Mouse (Mus musculus): Measurements from ENCODE around the gene Myh9. TPM values are rescaled to one million over a fixed set of nuclear protein-coding genes. Genes with fewer than 3 reads are reported as not detected.

Gene Myh9
- total RNA-seq, 4 experiments from 2014 or later, result 72.5 to 127 (median 97.2) TPM

GRCm38 (mm10) chr15:77790656-77791405 lies 51.1 kb downstream of the Myh9 start:
- no peak for DNase-seq (ENCODE audit: low spot score)

DNA sequence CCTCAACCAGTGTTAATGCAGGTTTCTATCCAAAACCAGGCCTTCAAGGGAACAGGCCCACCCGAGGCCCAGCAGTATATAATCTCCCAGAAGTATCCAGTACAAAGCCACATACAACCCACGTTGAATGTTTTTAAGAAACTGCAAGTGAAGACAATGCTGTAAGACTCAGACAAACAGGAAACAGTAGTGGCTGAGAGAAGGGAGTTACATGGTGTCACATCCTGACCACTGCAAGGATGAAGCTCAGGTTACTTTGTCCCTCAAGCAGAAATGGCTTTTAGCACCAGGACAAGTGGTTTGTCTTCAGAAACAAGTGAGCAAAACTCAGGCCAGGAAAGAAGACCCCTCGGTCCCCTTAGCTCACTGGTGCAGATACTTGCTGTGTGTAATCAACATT lies 52.8 kb downstream of the Myh9 start:
- DNase-seq (ENCODE audit: low spot score), result no peak

DNA sequence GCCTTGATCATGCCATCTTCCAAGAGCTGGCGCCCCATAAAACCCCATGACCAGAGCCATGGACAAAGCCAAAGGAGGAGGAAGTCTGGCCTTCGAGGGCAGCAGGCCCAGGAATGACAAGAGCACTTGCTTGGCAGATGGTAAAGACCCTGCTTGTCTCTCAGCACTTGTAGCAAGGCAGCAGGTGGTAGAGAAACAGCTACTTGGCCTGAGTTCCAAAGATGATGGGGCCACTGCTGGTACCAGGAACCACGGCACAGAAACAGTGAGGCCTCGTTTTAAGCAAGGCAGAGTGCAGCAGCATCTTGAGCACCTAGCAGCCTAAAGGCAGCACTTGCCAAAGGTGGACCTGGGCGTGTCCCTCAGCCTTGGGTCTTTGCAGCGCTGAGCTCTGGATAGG lies 53.6 kb downstream of the Myh9 start:
- DNase-seq (ENCODE audit: low spot score), result no peak

DNA sequence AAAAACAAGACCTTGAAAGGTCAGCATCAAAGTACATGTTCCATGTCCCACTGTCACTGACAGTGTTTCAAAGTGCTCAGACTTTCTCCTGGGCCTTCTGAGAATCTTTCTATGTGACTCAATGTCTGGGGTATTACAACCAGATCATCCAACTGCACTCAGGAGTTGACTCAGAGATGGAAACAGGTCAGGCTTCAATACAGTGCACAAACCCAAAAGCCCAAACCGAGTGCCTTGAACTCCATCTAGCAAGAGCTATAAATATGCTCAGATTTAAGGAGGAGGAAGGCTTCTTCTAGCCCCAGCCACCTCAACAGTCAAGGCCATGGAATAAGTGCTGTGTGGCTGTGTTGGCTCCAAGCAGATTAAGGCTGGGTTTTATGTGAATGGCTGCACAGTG lies 56.2 kb downstream of the Myh9 start:
- no peak for DNase-seq (ENCODE audit: low spot score)

GRCm38 (mm10) chr15:77784039-77784824 lies 57.7 kb downstream of the Myh9 start:
- DNase-seq (ENCODE audit: low spot score), result no peak

- peak; percentile 53 for DNase-seq (ENCODE audit: low spot score)
Observed at GRCm38 (mm10) chr15:77782449-77783014, 59.4 kb downstream of the Myh9 start.

- DNase-seq (ENCODE audit: low spot score), result peak; percentile 71
Observed at GRCm38 (mm10) chr15:77775186-77775963, 66.6 kb downstream of the Myh9 start.

DNA sequence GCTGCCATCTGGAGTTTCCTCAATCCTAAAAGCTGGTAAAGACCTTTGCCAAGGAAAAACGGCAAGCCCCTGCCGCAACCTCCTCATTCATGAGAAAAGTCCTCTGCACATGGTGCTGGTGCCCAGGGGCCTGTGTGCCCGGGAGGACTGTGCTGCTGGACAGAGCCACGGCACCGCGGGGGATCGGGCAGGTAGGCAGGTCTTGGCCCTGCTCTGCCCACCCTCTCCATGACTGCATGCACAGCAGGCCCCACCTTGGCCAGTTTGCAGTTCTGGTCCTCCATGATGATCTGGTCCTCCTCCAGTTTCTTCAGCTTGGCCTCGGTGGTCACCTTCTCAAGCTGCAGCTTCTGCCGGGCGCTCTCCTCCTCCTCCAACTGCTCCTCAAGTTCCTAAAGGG lies 67.7 kb downstream of the Myh9 start:
- no peak for DNase-seq (ENCODE audit: low spot score)

- no peak for DNase-seq (ENCODE audit: low spot score)
Observed at GRCm38 (mm10) chr15:77773099-77773915, 68.7 kb downstream of the Myh9 start.

GRCm38 (mm10) chr15:77770942-77771341 lies 71.0 kb downstream of the Myh9 start:
- DNase-seq (ENCODE audit: low spot score), result no peak

DNA sequence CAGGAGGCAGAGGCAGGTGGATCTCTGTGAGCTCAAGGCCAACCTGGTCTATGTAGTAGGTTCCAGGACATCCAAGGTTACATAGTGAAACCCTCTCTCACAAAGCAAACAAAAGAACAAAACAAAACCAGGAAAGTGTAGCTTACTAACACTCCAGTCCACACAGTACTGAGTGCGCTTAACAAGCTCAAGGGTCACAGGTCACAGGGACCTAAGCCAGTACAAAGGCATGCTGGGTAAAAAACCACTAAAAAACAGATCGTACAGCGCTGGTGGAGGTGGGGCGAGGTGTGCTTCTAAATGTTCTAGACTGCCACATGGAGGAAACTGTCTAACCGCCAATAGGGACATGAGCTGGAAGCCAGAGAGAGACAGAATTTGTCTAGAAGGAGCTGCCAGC lies 71.6 kb downstream of the Myh9 start:
- DNase-seq (ENCODE audit: low spot score), result no peak

DNA sequence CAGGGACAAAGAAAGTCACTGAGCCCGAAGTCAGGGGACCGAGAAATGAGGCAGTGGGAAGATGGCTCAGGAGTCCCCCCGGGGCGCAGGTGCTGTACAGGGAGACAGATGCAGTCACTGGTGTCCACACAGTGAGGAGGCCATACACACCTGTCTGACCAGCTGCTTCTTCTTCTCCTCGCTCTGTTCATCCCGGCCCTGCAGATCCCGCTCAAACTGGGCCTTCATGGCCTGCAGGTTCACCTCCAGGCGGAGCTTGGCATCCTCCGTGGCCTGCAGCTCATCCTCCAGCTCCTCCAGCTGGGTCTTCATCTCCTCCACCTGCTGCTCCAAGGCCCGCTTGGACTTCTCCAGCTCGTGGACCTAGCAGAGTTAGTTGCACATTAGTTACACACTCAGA lies 75.0 kb downstream of the Myh9 start:
- no peak for DNase-seq (ENCODE audit: low spot score)

GRCm38 (mm10) chr15:77765484-77766093 lies 76.4 kb downstream of the Myh9 start:
- no peak for DNase-seq (ENCODE audit: low spot score)

DNA sequence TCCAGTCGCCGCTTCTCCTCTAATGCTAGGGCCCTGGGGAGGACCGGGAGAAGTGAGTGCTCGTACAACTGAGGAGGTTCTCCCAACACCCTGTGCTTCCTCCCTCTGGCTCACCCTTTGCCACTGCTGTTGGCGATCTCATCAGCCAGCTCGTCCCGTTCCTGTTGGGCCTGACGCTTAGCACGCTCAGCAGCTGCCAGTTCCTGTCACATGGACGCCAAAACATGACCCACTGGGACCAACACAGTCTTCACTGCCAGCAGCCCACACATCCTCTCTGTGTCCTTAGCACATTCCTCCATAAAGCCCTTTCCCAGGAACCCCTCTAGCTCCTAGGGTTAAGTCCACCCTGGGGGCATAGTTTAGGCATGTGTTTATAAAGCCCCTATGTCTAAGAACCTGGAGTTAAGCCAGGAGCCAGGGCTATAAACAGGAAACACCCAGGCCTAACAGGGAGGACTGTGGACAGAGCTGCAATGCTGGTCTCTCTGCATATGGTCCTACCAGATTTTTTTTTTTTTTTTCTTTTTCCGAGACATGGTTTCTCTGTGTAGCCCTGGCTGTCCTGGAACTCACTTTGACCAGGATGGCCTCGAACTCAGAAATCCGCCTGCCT lies 77.5 kb downstream of the Myh9 start:
- DNase-seq (ENCODE audit: low spot score), result peak; percentile 88

- DNase-seq (ENCODE audit: low spot score), result no peak
Observed at GRCm38 (mm10) chr15:77763702-77764101, 78.3 kb downstream of the Myh9 start.

- DNase-seq (ENCODE audit: low spot score), result no peak
Observed at GRCm38 (mm10) chr15:77763050-77763449, 78.9 kb downstream of the Myh9 start.

DNA sequence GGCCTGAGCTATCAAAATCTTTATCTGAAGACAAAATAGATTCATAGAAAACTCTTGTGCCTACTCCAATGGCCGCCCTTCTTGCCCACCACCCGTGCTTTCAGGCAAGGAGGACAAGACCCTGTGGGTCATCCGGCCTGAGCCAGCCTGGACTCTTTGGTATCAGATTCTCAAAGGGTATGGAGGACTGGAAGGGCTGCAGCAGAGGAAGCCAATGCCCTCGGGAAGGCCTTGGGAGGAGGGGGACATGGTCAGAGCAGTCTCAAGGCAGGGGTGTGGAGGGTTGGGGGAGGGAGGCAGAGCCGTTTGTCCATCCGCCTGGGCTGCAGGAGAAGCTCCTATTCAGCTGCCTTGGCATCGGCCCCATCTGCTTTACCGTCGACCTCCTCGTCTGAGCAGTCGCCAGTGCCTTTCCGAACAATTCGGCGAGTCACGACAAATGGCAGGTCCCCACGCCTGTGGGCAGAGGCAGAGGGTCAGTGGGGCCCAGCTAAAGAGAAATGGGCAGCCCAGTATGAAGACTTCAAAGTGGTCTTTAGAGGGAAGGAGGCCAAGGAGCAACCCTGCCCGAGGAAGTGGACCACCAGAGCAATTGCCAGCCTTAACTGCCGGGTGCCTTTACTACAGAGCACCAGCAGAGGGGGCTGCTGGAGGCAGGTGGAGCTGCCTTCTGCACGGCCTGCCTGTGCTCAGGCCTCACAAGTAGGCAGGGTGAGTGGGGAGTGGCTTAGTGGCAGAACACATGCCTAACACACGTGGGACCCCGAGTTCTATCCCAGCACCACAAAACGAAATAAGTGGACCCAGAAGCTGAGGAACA lies 80.2 kb downstream of the Myh9 start:
- DNase-seq (ENCODE audit: low spot score), result no peak

DNA sequence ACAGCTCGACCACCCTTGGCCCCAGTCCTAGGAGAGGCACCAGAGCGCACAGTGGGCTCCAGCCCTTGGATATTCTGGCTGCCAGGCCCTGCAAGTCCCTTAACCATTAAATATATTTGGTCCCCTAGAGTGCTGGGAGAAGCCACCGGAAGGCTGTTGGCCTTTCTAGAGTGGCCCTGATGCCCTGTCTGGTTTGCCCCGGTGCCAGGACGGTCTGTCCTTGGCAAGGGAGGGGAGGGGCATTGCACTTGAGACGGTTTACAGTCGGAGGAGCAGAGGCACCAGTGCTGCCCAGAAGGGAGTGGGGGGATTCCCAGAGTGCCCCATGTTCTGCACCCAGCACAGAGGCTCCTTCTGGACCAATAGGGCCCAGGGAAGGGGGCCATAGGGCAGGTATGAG lies 80.9 kb downstream of the Myh9 start:
- no peak for DNase-seq (ENCODE audit: low spot score)

DNA sequence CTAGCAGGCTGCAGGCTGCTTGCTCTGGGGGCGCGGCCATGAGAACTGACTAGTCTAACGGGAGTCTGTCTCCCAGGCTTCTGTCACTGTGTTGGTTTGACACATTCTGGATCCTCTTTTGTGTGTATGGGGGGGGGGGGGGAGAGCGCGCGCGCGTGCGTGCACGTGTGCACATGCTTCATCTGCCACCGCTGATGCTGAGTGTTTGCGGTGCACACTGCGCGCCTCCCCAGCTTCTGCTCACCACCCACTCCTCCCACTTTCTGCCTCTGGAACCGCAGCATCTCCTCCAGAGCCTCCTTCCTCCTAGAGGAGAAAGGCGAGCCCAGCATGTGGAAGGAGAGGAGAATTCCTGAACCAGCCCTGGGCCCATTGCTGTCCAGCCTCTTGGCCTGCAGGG lies 81.9 kb downstream of the Myh9 start:
- DNase-seq (ENCODE audit: low spot score), result no peak

All from heart, adult 8-10 months (tissue).